Mouse (Mus musculus): ENCODE measurements at regions not wholly inside any gene's neighbourhood (a gene's known extent, or its start where the extent isn't known, plus 50 kb on each side); places are given as distances from the start of the nearest gene placed in this dataset.

- DNase-seq (ENCODE audit: low spot score in 2 of 2): no peak
Observed at GRCm38 (mm10) chr4:142776711-142777411, 435.9 kb downstream of the Prdm2 start.

- no peak for DNase-seq (ENCODE audit: low spot score in 2 of 2)
Observed at GRCm38 (mm10) chr4:142775023-142775422, 437.8 kb downstream of the Prdm2 start.

DNA sequence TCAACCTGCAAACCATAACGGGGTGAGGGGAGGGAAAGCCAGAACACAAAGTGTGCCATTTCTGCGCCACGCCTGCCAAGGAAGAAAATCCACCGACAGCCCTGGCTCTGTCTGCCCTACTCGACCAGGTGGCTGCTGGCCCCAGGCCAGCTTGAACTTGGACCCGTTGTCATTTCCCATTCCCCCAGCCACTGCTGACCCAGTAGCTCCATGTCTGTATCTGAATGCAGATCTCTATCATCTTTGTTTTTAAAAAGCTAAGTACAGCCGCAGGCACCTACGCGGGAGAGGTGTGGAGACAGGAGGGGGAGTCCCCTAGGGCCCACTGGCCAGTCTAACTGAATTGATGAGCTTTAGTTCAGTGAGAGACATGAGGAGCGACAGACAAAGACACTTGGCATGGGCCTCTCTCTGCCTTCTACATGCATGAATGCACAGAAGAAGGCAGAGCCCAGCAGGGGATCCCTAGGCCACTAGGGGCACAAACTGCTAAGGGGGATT lies 439.1 kb downstream of the Prdm2 start:
- DNase-seq (ENCODE audit: low spot score in 2 of 2): no peak

- DNase-seq (ENCODE audit: low spot score in 2 of 2): peak; percentile 7 to 25
Observed at GRCm38 (mm10) chr4:142772751-142773455, 439.9 kb downstream of the Prdm2 start.

- DNase-seq (ENCODE audit: low spot score in 2 of 2): no peak
Observed at GRCm38 (mm10) chr4:142771520-142772150, 441.2 kb downstream of the Prdm2 start.

DNA sequence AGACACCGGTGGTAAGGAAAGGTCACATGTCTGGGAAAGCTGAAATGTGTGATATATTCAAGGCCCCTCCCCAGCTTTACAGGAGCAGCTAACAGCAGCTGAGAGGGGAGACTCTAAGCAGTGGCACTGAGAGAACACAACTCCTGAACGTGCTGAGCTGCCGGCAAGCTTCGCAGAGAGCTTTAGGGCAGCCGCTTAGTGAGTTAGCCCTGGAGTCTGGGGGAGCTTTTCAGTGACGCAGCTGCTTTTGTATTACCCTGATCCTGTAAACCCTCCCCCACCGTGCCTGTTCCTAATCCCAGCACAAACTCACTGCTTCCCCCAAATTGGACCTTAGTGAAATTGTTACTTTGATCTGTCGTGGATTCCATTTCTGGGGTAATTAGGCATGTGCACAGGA lies 442.6 kb downstream of the Prdm2 start:
- DNase-seq (ENCODE audit: low spot score in 2 of 2): no peak

- DNase-seq (ENCODE audit: low spot score in 2 of 2): no peak
Observed at GRCm38 (mm10) chr4:142767665-142768064, 445.1 kb downstream of the Prdm2 start.

GRCm38 (mm10) chr4:142761577-142761976 lies 451.2 kb downstream of the Prdm2 start:
- DNase-seq (ENCODE audit: low spot score in 2 of 2): no peak

GRCm38 (mm10) chr4:142758102-142758501 lies 454.7 kb downstream of the Prdm2 start:
- DNase-seq (ENCODE audit: low spot score in 2 of 2): no peak

DNA sequence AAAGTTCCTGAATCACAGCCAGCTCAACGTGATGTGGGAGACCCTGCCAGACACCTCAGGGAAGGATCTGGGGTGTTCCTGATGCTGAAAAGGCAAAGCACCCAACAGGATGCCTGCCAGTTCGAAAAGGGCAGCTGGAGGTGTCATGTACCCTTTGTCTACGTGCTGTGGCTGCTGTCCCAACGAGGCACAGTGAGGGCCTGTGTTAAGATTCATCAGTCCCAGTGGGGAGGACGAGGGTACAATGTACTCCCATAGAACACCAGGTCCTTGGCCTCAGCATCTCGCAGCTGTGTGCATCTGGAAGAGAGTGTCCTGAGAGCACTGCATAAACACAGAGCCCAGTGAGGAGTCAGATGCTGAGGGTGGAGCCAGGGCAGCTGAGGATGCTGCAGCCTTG lies 456.5 kb downstream of the Prdm2 start:
- peak; percentile 5 to 26 for DNase-seq (ENCODE audit: low spot score in 2 of 2)

DNA sequence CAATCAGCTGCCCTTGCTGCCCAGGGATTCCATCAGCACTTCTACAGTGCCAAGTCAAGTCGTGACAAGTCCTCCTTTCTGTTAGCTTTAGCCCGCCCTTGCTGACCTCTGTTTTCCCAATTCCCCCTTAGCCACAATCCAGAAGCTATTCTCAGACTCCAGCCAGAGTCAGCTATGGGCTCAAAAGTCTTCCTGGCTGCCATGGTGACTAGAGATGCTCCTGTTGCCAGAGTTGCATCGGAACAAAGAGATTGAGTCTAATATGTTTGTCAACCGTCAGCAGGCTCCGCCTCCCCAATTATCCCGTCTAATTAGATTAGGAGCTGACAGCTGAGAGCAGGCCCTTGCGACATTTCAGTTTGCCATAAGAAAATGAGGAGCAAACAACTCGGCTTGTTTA lies 462.9 kb downstream of the Prdm2 start:
- DNase-seq (ENCODE audit: low spot score in 2 of 2): no peak

DNA sequence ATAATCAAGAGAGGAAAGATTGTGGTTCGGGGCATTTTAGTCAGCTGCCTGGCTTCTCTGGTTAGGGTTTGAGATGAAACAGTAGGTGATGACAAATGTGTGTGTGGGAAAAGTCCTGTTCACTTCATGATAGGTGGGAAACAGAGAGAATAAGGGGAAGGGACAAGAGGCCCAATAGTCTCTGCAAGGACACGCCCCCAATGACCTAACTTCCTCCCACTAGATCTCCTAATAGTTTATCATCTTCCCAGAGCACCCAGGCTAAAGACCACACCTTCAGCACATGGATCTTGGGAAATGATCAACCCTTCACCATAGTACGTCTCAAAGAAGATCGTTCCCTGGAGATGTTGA lies 484.3 kb upstream of the Kazn start:
- DNase-seq (ENCODE audit: low spot score in 2 of 2): no peak

GRCm38 (mm10) chr4:142722845-142723553 lies 483.8 kb upstream of the Kazn start:
- DNase-seq (ENCODE audit: low spot score in 2 of 2): no peak

DNA sequence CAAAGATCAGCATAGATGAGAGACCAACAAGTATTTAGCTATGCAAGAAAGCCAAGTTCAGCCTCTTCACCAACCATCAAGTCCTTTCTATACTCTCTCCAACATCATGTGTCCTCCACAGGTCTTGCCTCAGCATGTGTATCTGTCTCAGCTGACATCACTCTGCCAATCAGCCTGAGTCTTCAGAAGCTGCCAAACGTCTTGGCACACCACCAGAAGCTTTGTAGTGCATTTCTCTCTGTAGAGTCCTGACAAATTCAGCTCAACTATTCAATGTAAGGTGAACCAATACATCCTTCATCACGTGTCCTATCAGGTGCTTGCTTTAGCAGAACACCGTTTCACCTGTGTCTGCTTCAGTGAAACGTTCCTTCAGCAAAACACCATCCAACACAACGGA lies 462.4 kb upstream of the Kazn start:
- no peak for DNase-seq (ENCODE audit: low spot score in 2 of 2)

DNA sequence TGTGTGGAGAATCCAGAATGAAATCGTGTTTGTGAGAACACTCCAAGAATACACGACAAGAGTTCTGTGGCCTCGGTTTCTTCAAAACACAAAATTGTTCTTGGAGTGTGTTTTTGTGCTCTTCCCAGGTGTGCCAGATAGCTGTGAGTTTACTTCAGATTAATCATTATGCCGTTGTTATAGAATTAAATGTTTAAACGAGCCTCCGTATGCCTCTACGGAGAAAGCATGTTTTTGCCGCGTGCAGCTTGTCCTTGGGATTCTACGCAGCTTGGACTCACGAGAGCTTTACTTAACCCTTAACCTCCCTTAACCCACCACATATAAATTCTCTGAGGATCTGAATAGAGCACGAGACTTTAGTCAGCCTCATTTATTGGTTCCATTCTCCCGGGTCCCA lies 455.7 kb upstream of the Kazn start:
- no peak for DNase-seq (ENCODE audit: low spot score in 2 of 2)

DNA sequence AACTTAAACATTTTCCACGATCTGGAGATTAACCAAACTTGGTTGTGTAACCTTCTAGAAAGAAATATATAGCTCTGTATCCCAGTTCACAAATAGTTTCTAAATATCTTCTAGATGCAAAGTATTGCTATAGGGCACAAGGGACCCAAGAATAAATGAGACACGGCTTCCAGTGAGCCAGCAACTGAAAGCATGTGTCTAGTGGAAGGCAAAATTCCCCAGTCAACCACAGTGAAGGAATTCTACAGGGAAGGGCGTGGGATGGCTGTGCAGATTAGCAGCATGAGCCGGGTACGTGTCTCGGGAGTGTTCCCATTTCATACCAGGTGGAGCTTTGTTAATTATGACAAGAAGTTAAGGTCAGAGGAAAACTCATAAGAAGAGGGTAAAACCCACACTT lies 449.0 kb upstream of the Kazn start:
- no peak for DNase-seq (ENCODE audit: low spot score in 2 of 2)

DNA sequence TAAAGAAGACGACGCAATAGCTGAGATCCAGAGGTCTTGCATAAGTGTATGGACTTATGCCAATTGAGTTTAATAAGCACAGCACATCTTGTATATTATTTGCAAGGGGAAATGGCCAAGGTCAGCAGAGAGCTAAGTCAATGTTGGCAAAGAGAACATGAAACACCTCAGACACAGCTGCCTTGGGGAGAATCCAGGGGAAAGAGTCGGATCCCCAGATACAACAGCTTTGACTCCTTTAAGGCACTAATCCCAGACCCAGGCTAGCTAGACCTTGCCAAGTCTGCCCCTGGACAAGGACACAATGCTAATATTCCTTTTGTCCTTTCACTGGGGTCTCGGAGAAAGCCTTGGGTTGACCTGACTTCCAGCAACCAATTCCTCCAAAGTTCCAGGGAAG lies 438.2 kb upstream of the Kazn start:
- DNase-seq (ENCODE audit: low spot score in 2 of 2): no peak

GRCm38 (mm10) chr4:142674641-142675465 lies 435.7 kb upstream of the Kazn start:
- DNase-seq (ENCODE audit: low spot score in 2 of 2): no peak

GRCm38 (mm10) chr4:142671872-142672458 lies 432.8 kb upstream of the Kazn start:
- no peak for DNase-seq (ENCODE audit: low spot score in 2 of 2)

DNA sequence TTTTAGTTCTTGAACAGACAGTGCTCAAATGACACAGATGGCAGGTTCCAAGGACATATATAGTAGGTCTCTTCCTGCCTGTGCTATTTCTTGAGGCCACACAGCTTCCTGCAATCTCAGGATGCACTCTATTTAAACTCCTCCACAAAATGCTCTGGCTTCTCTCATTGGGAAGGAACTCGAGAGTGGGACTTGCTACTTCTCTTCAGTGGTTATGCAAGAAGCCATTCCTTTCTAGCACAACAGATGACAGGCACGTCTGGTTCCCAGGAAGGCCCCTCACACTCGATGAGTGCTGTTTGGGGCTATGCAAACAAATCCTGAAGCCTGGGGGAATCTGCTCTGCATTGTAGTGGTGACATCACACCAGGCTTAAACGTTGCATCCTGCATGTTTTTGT lies 425.6 kb upstream of the Kazn start:
- DNase-seq (ENCODE audit: low spot score in 2 of 2): peak in 1 of 2 experiments; percentile 26

DNA sequence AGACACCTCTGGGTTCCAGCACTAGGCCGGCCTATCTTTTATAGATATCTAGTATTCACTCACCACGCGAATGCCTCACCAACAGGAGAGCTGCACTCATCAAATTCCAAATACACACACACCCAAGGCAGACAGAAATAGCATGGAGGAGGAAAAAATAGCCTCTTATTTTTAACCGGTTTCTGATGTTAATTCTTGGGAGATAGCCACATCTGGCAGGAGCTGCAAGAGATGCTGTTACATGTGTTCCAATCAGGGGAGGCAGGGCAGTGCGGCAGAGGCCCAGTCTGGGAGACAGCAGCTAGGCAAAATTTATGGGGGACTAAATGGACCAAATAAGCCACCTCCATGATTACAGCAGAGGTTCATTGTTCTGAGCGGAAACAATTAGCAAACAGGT lies 419.0 kb upstream of the Kazn start:
- DNase-seq (ENCODE audit: low spot score in 2 of 2): no peak
